Mouse (Mus musculus): ENCODE results near the gene Zfp580. TPM values are rescaled to one million over a fixed set of nuclear protein-coding genes. Genes with fewer than 3 reads are reported as not detected.
A peak's percentile ranks its signal among the peaks of the same experiment; 100 is the strongest.

Gene Zfp580
- polyA plus RNA-seq, 1 experiment from 2014 or later = 32.9 TPM

DNA sequence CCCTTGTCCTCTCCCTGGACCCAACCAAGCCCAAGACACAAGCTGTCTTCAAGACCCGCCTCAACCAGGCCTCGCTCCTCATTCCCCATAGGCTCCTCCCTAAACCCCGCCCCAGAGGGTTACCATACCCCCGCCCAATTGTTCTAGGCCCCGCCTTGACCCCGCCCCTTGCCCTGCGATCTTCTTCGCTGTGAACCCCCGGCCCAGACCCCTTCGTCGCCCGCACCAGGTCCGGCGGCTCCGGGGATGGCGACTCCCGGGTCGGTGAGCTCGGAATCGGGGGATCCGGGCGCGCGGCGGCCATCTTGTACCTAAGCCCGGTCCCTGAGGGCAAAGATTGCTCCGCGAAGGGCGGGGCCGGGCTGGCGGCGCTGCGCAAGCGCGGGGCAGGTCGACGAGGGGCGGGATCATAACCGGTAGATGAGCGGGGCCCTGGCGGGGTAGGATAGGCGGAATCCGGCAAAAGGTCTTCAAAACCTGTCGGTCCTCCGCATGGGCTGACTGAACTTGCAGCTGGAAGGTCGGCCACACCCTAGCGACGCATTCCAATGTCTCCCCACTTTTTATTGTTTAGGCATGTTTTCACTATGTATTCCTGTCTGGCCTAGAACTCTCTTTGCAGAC lies 13.1 kb upstream of the Zfp580 start, which contains the start of gene Zfp784:
TSS of gene Zfp784 (minus strand) at position 338 of the 624 bp plus-strand sequence.
- Histone ChIP-seq H3K4me3 (ENCODE audit: low read depth, low read length) (peak within 1 kb of the TSS; percentile 55), H3K36me3 (ENCODE audit: control insufficient read depth, insufficient read depth, low read length) (peaks cover 12% of the 10 kb centered on the region), H3K4me1 (ENCODE audit: control insufficient read depth, insufficient read depth, low read length) (no peaks in the 10 kb centered on the region), H3K4me2 (ENCODE audit: low read depth, severe bottlenecking) (peak within 1 kb of the TSS; percentile 48), H3K9me3 (ENCODE audit: control insufficient read depth, low read length) (peaks cover 3% of the 10 kb centered on the region; the same call in 1 of the 2 replicates), H3K9ac (ENCODE audit: low read length) (peak within 1 kb of the TSS; percentile 66), H3K27me3 (ENCODE audit: control insufficient read depth, insufficient read depth, low read length) (no peaks in the 10 kb centered on the region), H3K27ac (replicated peaks; ENCODE audit: low read depth, low read length) (peak within 1 kb of the TSS; percentile 81)
- under 1% methylated on average over 48 of the region's 48 CpGs for WGBS
- DNase-seq (ENCODE audit: low spot score) (peak; percentile 93), ATAC-seq (ENCODE audit: insufficient number of reproducible peaks, low FRiP score, low TSS enrichment, low read depth) (peak; percentile 94)

DNA sequence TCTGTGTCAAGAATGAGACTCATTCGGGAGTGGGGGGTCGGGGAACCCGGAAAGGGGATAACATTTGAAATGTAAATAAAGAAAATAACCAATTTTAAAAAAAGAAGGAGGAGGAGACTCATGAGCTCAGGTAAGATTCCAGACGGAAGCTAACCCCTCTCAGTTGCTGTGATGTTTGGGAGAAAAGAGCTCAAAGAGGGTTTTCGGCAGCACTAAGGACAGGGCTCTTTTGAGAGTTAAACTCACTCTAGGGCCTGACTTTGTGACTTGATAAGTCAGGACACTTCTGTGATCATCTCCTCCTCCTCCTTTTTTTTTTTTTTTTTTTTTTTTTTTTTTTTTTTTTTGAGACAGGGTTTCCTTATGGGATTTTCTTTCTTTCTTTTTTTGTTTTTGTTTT lies 12.4 kb upstream of the Zfp580 start:
- Histone ChIP-seq H3K4me1 (ENCODE audit: control insufficient read depth, insufficient read depth, low read length) (no peaks in the 10 kb centered on the region), H3K27ac (replicated peaks; ENCODE audit: low read depth, low read length) (no peak overlapping the region), H3K9me3 (ENCODE audit: control insufficient read depth, low read length) (peaks cover 3% of the 10 kb centered on the region; the same call in 1 of the 2 replicates), H3K4me2 (ENCODE audit: low read depth, severe bottlenecking) (peak overlapping the region; percentile 48), H3K4me3 (ENCODE audit: low read depth, low read length) (peak overlapping the region; percentile 55), H3K9ac (ENCODE audit: low read length) (peak overlapping the region; percentile 66; the same call in 1 of the 2 replicates), H3K27me3 (ENCODE audit: control insufficient read depth, insufficient read depth, low read length) (no peaks in the 10 kb centered on the region), H3K36me3 (ENCODE audit: control insufficient read depth, insufficient read depth, low read length) (peaks cover 5% of the 10 kb centered on the region)
- WGBS = 45% methylated on average over 5 of the region's 5 CpGs
- no peak for ATAC-seq (ENCODE audit: insufficient number of reproducible peaks, low FRiP score, low TSS enrichment, low read depth)
- no peak for DNase-seq (ENCODE audit: low spot score)

DNA sequence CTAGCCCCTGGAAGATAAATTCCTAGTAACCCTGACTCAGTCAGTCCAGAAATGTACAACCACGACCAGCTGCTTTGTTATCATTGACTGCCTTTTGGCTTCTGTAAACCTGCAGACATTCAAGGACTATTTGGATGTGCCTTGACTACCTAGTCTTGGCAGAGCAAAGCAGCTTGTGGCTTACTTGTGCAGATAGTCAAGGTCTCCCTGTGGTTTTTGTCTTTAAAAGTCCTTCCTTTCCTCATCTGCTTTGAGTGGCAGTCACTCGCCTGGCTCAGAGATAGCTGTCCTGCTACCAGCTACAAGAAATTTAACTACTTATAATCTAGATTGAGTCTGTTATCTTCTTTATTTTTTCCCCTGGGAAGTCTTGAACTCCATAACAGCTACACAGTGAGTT lies 6.4 kb upstream of the Zfp580 start:
- Histone ChIP-seq H3K27ac (replicated peaks; ENCODE audit: low read depth, low read length) (no peak overlapping the region), H3K9me3 (ENCODE audit: control insufficient read depth, low read length) (no peaks in the 10 kb centered on the region), H3K27me3 (ENCODE audit: control insufficient read depth, insufficient read depth, low read length) (no peaks in the 10 kb centered on the region), H3K36me3 (ENCODE audit: control insufficient read depth, insufficient read depth, low read length) (no peaks in the 10 kb centered on the region), H3K4me1 (ENCODE audit: control insufficient read depth, insufficient read depth, low read length) (no peaks in the 10 kb centered on the region), H3K9ac (ENCODE audit: low read length) (no peak overlapping the region), H3K4me2 (ENCODE audit: low read depth, severe bottlenecking) (no peak overlapping the region), H3K4me3 (ENCODE audit: low read depth, low read length) (no peak overlapping the region)
- no peak for ATAC-seq (ENCODE audit: insufficient number of reproducible peaks, low FRiP score, low TSS enrichment, low read depth)
- DNase-seq (ENCODE audit: low spot score) = no peak
- 83% methylated on average over 2 of the region's 2 CpGs for WGBS

DNA sequence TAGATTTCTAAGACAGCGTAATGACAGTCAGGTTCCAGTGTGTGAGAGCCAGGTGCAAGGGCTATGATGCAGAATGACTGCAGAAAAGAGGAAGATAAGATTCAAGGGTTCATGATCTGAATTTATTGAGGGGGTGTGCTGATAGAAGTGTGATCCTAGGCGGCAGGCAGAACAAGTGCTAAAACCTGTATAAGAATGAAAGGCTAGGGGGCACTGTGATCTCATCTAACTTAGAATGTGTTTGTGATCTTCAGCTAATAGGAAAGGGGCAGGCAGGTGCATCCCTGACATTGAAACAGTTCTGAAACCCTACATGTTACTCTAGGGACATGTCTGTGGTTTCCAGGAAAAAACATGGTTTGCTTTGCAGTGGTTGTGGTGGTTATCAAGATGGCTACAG lies 5.2 kb upstream of the Zfp580 start:
- no peak overlapping the region for H3K4me3 ChIP-seq (ENCODE audit: low read depth, low read length)
- WGBS = 65% methylated on average over 2 of the region's 2 CpGs
- no peak for DNase-seq (ENCODE audit: low spot score)
- no peaks in the 10 kb centered on the region for H3K36me3 ChIP-seq (ENCODE audit: control insufficient read depth, insufficient read depth, low read length)
- no peak overlapping the region for H3K4me2 ChIP-seq (ENCODE audit: low read depth, severe bottlenecking)
- no peak for ATAC-seq (ENCODE audit: insufficient number of reproducible peaks, low FRiP score, low TSS enrichment, low read depth)
- no peaks in the 10 kb centered on the region for H3K4me1 ChIP-seq (ENCODE audit: control insufficient read depth, insufficient read depth, low read length)
- no peak overlapping the region for H3K9ac ChIP-seq (ENCODE audit: low read length)
- no peaks in the 10 kb centered on the region for H3K27me3 ChIP-seq (ENCODE audit: control insufficient read depth, insufficient read depth, low read length)
- H3K9me3 ChIP-seq (ENCODE audit: control insufficient read depth, low read length) = no peaks in the 10 kb centered on the region
- no peak overlapping the region for H3K27ac ChIP-seq (replicated peaks; ENCODE audit: low read depth, low read length)

DNA sequence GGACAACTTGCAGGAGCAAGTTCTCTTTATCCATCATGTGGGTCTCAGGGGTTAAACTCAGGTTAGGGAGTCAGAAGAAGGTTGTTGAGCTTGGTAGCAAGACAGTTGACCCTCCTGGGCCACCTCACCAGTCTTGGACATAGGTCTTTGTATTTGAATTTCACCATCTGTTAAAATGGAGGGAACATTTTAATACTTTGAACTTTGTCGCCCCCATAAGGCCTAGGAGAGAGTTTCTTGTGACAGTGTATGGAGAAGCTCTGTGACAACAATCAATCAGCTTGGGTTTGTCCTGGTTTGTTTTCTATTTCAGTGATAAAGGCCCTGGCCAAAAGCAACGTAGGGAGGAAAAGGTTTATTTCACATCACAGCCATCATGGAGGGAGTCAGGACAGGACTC lies 4.0 kb upstream of the Zfp580 start:
- Histone ChIP-seq H3K27me3 (ENCODE audit: control insufficient read depth, insufficient read depth, low read length) (peaks cover 6% of the 10 kb centered on the region), H3K27ac (replicated peaks; ENCODE audit: low read depth, low read length) (no peak overlapping the region), H3K4me1 (ENCODE audit: control insufficient read depth, insufficient read depth, low read length) (peaks cover 3% of the 10 kb centered on the region), H3K36me3 (ENCODE audit: control insufficient read depth, insufficient read depth, low read length) (no peaks in the 10 kb centered on the region), H3K4me2 (ENCODE audit: low read depth, severe bottlenecking) (no peak overlapping the region), H3K9ac (ENCODE audit: low read length) (no peak overlapping the region), H3K9me3 (ENCODE audit: control insufficient read depth, low read length) (no peaks in the 10 kb centered on the region), H3K4me3 (ENCODE audit: low read depth, low read length) (no peak overlapping the region)
- DNase-seq (ENCODE audit: low spot score) = no peak
- WGBS = 37% methylated on average over 2 of the region's 2 CpGs
- ATAC-seq (ENCODE audit: insufficient number of reproducible peaks, low FRiP score, low TSS enrichment, low read depth) = no peak

DNA sequence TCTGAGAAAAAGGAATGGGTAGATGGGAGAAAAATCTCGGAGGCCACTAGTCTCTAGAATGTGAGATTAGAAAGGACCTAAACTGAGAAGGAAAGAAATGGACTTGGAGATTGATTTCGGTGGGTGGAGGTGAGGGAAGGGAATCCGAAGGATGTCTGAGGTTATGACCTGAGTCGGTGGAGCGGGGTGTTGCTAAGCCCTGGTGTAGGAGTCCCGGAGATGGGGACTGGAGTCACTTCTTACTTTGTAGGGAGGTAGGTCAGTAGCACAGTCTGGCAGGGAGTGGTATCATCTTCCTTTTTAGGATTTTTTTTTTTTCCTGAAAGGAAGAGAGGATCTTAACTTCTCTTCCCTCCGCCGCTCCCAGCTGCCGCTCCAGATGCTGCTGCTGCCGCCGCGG lies 1.1 kb downstream of the Zfp580 start:
- Histone ChIP-seq H3K4me3 (ENCODE audit: low read depth, low read length) (peak overlapping the region; percentile 64), H3K9me3 (ENCODE audit: control insufficient read depth, low read length) (peaks cover 3% of the 10 kb centered on the region; the same call in 1 of the 2 replicates), H3K9ac (ENCODE audit: low read length) (no peak overlapping the region; the same call in 1 of the 2 replicates), H3K27ac (replicated peaks; ENCODE audit: low read depth, low read length) (no peak overlapping the region), H3K4me2 (ENCODE audit: low read depth, severe bottlenecking) (peak overlapping the region; percentile 90), H3K27me3 (ENCODE audit: control insufficient read depth, insufficient read depth, low read length) (peaks cover 55% of the 10 kb centered on the region), H3K36me3 (ENCODE audit: control insufficient read depth, insufficient read depth, low read length) (no peaks in the 10 kb centered on the region), H3K4me1 (ENCODE audit: control insufficient read depth, insufficient read depth, low read length) (peaks cover 12% of the 10 kb centered on the region)
- ATAC-seq (ENCODE audit: insufficient number of reproducible peaks, low FRiP score, low TSS enrichment, low read depth) (no peak), DNase-seq (ENCODE audit: low spot score) (peak; percentile 27)
- 7% methylated on average over 12 of the region's 12 CpGs for WGBS

DNA sequence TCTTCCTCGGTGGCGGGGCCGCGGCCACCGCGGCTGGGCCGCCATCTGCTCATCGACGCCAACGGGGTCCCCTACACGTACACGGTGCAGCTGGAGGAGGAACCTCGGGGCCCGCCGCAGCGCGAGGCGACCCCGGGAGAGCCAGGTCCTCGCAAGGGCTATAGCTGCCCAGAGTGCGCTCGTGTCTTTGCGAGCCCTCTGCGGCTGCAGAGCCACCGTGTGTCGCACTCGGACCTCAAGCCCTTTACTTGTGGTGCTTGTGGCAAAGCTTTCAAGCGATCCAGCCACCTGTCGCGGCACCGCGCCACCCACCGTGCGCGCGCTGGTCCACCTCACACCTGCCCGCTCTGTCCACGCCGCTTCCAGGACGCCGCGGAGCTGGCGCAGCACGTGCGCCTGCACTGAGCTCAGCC lies 1.6 kb downstream of the Zfp580 start:
- DNase-seq (ENCODE audit: low spot score) = peak; percentile 23
- Histone ChIP-seq H3K9me3 (ENCODE audit: control insufficient read depth, low read length) (peaks cover 5% of the 10 kb centered on the region; the same call in 1 of the 2 replicates), H3K27ac (replicated peaks; ENCODE audit: low read depth, low read length) (no peak overlapping the region), H3K9ac (ENCODE audit: low read length) (peak overlapping the region; percentile 30; the same call in 1 of the 2 replicates), H3K4me2 (ENCODE audit: low read depth, severe bottlenecking) (peak overlapping the region; percentile 90), H3K4me3 (ENCODE audit: low read depth, low read length) (peak overlapping the region; percentile 64), H3K27me3 (ENCODE audit: control insufficient read depth, insufficient read depth, low read length) (peaks cover 60% of the 10 kb centered on the region), H3K4me1 (ENCODE audit: control insufficient read depth, insufficient read depth, low read length) (peaks cover 12% of the 10 kb centered on the region), H3K36me3 (ENCODE audit: control insufficient read depth, insufficient read depth, low read length) (no peaks in the 10 kb centered on the region)
- 2% methylated on average over 45 of the region's 45 CpGs for WGBS
- ATAC-seq (ENCODE audit: insufficient number of reproducible peaks, low FRiP score, low TSS enrichment, low read depth) = 0 out of 2 replicates have a peak, but pooled peaks have one; percentile 23

DNA sequence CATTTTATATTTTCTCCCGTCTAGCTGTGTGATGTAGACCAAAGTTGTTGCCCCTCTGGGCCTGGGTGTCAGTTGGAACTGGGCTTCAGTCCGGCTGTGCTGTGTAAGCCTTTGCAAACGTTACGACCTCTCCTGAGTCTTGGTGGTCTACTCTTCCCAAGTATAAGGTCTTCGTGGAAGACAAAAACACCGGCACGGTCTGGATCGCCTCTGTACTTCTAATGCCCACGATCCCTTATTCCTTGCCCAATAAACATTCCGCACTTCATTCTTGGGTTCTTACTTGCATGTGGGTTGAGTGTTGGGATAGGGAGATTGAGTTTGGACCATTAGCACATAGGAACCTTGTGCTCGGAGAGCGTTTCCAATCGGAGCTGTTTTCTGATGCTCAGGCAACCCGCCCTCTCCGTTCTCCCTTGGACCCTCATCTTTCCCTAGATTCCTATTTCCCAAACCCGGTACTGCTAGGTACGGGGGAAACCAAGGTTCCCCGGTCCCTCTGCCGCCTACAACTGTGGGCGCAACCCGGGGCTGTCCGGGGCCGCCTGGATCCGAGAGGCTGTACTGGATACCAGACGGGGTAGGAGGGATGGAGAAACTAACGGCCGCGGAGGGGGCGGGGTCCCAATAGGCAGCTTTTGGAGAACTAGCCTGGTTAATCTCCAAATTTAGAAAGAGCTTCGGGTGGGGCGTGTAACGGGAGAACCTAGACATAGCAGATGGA lies 2.3 kb downstream of the Zfp580 start:
- WGBS = 9% methylated on average over 32 of the region's 32 CpGs
- ATAC-seq (ENCODE audit: insufficient number of reproducible peaks, low FRiP score, low TSS enrichment, low read depth) = no peak
- peak; percentile 53 for DNase-seq (ENCODE audit: low spot score)
- peaks cover 63% of the 10 kb centered on the region for H3K27me3 ChIP-seq (ENCODE audit: control insufficient read depth, insufficient read depth, low read length)
- H3K36me3 ChIP-seq (ENCODE audit: control insufficient read depth, insufficient read depth, low read length) = no peaks in the 10 kb centered on the region
- H3K9me3 ChIP-seq (ENCODE audit: control insufficient read depth, low read length) = peaks cover 5% of the 10 kb centered on the region; the same call in 1 of the 2 replicates
- no peak overlapping the region for H3K9ac ChIP-seq (ENCODE audit: low read length)
- H3K4me1 ChIP-seq (ENCODE audit: control insufficient read depth, insufficient read depth, low read length) = peaks cover 12% of the 10 kb centered on the region
- H3K4me3 ChIP-seq (ENCODE audit: low read depth, low read length) = peak overlapping the region; percentile 64
- H3K4me2 ChIP-seq (ENCODE audit: low read depth, severe bottlenecking) = peak overlapping the region; percentile 48
- H3K27ac ChIP-seq (replicated peaks; ENCODE audit: low read depth, low read length) = no peak overlapping the region
